Mouse (Mus musculus): Measurements from ENCODE around the gene Slc25a12. TPM values are rescaled to one million over a fixed set of nuclear protein-coding genes. Genes with fewer than 3 reads are reported as not detected.
A peak's percentile ranks its signal among the peaks of the same experiment; 100 is the strongest.
"Not testable (repeated sequence)": the region's sequence is repeated elsewhere in the genome, so short reads cannot be mapped to it uniquely, and the experiment has no call there.

Gene Slc25a12
- total RNA-seq (2021) = 10 to 100 TPM; 43.0 to 78.8 TPM
- long read RNA-seq, experiment 1, full-length matches to known transcripts = 17 of 25 reads
- long read RNA-seq, experiment 1, partial matches to known transcripts = 5 of 25 reads
- long read RNA-seq, experiment 1, other reads (novel, unspliced or antisense) = 3 of 25 reads
- long read RNA-seq, experiment 2, full-length matches to known transcripts = 76 of 114 reads
- long read RNA-seq, experiment 2, partial matches to known transcripts = 28 of 114 reads
- long read RNA-seq, experiment 2, other reads (novel, unspliced or antisense) = 10 of 114 reads

GRCm38 (mm10) chr2:71367125-71367880 lies at the start of gene Slc25a12:
Gene Slc25a12, minus strand, starts transcription at chr2:71367749.
- peak; percentile 73 to 80 for DNase-seq (ENCODE audit: low spot score in 2 of 2)

DNA sequence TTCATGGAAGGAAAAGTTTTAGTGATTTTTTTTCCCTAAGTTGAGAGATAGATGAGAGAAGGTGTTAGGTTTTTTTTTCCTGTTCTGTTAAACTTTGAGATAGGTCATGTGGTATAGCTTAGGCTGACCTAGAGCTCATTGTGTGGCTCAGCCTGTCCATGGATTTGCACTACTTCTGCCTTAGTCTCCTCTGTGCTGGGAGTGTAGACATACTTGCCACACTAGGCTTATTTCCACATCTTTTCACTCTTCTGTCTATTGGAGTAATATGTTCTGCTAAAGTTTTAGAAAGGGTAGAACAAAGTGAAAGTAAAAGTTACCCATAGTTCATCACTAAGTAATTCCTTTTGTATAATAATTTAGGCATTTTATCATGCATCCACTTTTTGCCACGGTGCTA lies 38.1 kb upstream of the Slc25a12 start:
- DNase-seq (ENCODE audit: low spot score in 2 of 2) = no peak

DNA sequence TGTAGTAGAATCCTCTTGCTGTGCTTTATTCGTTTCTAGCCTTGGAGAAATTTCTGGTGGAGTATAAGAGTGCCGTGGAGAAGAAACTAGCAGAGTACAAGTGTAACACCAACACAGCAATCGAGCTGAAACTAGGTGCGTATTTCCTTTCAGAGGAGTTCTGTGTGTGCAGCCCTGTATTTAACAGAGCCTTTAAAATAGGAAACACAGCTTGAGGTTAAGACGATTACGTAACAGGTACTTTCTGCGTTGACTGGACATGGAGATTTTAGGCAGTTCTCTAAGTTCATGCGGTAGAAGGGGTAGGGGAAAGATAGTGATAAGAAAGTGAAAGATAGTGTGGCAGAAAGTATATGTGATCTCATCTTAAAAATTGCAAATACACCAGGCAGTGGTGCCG lies 22.3 kb upstream of the Slc25a12 start:
- no peak for DNase-seq (ENCODE audit: low spot score in 2 of 2)

GRCm38 (mm10) chr2:71388951-71389763 lies 21.6 kb upstream of the Slc25a12 start, which contains the start of gene Hat1:
Gene Hat1, plus strand, starts transcription at chr2:71388958.
- DNase-seq (ENCODE audit: low spot score in 2 of 2) = peak; percentile 92

- DNase-seq (ENCODE audit: low spot score in 2 of 2) = no peak
Observed at GRCm38 (mm10) chr2:71387766-71388165, 20.2 kb upstream of the Slc25a12 start.

DNA sequence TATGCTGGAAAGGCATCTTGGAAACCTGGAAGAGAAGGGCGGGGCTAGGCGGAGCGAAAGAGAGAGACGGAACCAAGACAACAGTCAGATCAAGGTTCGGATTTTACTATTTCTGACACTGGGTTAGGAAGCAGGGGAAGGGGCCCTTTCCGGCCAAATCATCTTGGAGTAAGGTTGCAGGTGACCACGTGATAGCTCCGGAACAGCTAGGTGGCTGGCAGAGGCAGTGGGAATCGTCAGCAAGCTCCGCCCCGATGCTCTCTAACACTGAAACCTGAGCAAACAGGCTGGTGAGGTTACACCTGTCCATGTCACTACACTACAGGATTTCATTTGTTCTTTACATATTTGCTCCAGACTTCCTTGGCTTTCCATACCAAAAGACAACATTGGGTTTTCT lies 16.3 kb upstream of the Slc25a12 start:
- DNase-seq (ENCODE audit: low spot score in 2 of 2) = no peak

GRCm38 (mm10) chr2:71381962-71382361 lies 14.4 kb upstream of the Slc25a12 start:
- DNase-seq (ENCODE audit: low spot score in 2 of 2) = no peak

DNA sequence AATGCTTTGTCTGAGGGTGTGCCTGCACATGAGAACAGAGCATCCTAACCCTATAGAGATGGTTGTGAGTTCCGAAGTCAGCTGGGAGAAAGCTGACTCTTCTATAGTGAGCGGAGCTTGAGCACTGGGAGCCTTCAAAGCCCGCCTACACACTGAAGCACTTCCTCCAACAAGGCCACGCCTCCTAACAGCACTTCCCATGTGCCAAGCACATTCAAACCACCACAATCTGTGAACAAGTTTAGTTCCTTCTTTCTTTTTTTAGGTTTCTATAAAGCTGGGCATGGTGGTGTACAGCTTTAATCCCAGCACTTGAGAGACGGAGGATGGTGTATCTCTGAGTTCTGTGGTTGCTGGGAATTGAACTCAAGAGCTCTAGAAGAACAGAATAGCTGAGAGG lies 9.9 kb upstream of the Slc25a12 start:
- DNase-seq (ENCODE audit: low spot score in 2 of 2) = no peak

- no peak for DNase-seq (ENCODE audit: low spot score in 2 of 2)
Observed at GRCm38 (mm10) chr2:71376433-71376906, 8.9 kb upstream of the Slc25a12 start.

DNA sequence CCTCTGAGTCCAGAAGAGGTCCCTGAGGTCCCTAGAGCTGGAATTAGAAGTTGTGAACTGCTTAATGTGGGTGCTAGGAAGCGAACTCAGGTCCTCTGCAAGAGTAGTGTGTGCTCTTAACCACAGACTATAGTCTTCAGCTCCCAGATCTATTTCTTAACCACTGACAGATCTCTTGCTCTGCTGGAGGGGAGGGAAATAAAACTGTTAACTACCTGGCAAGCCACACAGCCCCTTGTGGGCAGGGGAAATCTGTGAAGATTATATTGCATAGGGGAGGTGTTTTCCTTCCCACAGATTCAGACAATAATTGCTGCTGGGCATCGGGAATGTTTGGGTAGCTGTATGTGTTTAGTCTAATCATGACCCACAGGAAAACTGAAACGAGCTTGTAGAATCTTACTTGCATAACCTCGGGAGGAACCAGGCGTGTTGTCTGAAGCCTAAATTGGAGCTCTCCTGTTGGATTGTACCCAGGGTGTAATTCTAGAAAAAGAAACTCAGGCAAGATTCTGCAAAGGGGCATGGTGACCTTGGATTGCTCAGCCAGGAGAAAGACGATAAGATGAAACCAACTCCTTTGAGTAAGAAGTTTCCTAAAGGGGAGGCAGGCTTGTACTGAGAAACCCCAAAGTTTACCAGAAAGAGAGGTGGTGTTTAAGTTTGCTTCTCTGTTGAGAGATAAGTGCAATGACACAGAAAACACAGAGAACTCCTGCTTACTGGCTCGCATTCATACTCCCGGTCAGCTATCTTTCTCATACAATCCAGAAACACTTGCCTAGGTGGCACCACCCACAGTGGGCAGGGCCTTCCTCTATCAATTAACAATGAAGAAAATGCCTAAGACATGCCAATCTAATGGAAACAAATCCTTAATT lies 7.0 kb upstream of the Slc25a12 start:
- DNase-seq (ENCODE audit: low spot score in 2 of 2) = no peak

DNA sequence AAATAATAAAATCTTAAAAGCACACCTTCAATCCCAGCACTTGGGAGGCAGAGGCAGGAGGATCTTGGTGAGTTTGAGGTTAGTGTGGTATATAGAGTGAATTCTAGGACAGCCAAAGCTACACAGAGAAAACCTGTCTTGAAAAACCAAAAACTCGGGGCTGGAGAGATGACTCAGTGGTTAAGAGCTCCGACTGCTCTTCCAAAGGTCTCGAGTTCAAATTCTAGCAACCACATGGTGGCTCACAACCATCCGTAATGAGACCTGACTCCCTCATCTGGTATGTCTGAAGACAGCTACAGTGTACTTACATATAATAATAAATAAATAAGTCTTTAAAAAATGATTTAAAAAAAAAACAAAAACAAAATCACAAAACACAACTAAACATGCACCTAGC lies 4.7 kb upstream of the Slc25a12 start:
- not testable (repeated sequence) for DNase-seq (ENCODE audit: low spot score in 2 of 2)

GRCm38 (mm10) chr2:71371790-71372189 lies 4.2 kb upstream of the Slc25a12 start:
- DNase-seq (ENCODE audit: low spot score in 2 of 2) = no peak

DNA sequence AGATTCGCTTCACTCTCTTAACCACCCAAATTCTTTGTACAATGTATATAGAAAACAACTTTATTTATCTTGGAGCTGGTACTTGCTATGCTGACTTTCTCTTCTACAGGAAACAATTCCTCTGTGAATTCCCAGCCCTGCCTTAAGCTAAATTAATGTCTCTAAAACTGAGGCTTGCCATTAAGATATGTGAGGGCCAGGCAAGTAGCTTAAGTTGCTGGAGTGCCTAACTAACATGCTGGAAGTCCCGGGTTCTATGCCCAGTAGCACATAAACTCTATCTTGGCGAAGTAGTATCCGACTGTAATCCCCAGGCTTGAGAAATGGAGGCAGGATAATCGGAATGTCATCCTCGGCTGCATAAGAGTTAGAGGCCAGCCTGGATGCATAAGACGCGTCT lies 537 bp upstream of the Slc25a12 start:
- no peak for DNase-seq (ENCODE audit: low spot score in 2 of 2)

DNA sequence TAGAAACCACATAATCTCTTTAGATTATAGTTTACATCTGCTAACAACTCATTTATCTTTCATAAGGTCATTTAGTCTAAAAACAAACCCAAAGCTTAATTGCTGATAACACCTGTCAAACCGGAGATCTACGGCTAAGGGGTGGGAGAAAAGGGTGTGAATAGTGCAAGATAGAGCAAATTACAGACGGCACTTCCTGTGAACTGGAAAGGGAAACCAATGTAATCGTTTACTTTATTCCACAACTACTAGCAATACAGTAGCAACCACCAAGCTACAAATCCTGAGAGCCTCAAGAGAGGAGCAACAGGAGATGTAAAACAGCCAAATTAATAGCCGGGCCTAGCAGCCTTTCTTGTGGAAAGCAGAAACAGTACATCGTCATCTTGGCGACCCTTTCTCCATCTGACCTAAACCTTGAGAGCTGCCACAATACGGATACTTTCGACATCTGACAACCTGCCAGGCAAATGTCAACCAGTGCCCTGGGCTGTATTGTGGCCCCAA lies 878 bp downstream of the Slc25a12 start:
- DNase-seq (ENCODE audit: low spot score in 2 of 2) = no peak

- DNase-seq (ENCODE audit: low spot score in 2 of 2) = no peak
Observed at GRCm38 (mm10) chr2:71360192-71360591, 7.4 kb downstream of the Slc25a12 start.

GRCm38 (mm10) chr2:71358347-71358746 lies 9.2 kb downstream of the Slc25a12 start:
- DNase-seq (ENCODE audit: low spot score in 2 of 2) = no peak

DNA sequence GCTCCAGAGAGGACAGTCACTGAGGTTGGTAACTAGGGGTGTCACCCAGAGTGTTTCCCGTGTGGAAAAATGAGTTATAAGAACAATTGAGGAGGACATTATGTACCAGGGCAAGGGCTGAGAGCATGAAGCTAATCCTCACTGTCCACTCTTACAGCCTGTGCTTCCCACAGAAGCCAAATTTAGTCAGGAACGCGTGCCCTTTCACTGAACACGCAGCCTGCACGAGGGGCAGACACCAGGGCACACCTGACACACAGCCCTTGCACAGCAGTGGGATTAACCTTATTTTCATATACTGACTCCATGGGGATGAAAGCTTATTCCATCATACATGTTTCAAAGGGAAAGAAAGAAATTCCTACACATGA lies 13.5 kb downstream of the Slc25a12 start:
- no peak for DNase-seq (ENCODE audit: low spot score in 2 of 2)

DNA sequence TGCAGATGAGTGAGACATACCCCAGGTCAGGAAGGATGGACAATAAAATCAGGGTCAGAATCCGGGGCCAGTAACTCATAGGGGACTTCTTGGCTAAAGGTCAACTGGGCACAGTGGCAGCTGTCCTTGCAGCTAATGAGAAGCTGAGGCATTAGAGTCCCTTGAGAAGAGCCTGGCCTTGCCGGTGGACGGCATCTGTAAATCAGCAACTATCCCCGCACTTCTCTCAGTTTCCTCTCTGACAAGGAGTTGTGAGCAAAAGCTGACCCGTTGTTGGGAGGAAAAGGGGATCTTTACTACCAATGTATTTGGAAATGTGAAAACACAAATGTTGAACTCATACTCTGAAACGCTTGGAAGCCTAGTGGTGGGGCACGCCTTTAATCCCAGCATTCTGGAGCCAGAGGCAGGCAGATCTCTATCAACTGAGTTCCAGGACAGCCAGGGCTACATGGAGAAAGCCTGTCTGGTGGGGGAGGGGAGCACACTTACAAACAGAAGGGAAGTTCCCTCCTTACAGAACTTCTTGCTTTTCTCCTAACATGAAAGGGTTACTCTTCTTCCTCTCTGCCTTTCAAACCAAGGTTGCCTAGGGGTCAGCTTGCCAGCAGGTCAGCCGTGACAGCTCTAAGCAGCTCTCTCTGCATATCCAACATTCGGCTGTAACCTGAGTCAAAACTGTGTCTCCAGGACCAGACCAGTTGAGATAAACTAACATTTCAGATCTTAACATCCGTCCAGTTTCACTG lies 14.1 kb downstream of the Slc25a12 start:
- peak in 1 of 2 experiments; percentile 40 for DNase-seq (ENCODE audit: low spot score in 2 of 2)

DNA sequence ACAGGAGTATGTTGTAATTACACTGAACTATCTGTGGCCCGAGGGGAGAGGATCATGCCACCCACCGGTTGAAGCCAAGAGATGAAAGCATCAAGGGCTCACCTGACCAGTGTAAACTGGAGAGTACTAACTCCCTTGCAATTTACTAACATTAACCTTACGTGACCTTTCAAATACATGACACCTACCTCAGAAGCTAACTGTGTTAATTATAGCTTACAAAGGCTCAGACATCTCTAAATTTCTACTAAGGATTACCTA lies 15.9 kb downstream of the Slc25a12 start:
- no peak for DNase-seq (ENCODE audit: low spot score in 2 of 2)
